Mouse (Mus musculus): ENCODE data around the gene Ppp2r1b. TPM values are rescaled to one million over a fixed set of nuclear protein-coding genes. Genes with fewer than 3 reads are reported as not detected.

Ppp2r1b gene
- polyA plus RNA-seq, 1 experiment from 2014 or later = 36.6 TPM

DNA sequence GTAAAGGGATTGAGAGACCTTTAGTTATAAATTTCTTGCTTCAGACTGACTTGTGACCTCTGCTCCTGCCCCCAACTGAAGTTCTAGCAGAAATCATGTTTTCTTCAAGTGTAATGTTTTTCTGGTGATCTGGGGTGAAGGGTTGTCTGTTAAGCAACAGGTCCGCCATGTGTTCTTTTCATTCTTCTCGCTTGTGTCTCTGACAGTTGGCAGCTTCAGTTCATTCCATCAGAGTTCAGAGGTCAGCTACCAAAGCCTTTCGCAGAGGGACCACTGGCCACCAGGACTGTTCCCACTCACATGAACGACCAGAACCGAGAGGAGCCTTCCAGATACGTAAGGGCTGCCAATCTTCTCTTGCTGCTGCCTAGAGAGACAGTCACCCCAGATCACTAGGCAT lies 36.6 kb upstream of the Ppp2r1b start:
- Histone ChIP-seq H3K9me3 (replicated peaks; ENCODE audit: low read length) (no peaks in the 10 kb centered on the region), H3K9ac (ENCODE audit: low read depth, low read length) (no peak overlapping the region), H3K36me3 (ENCODE audit: insufficient read depth, low read length) (peaks cover 34% of the 10 kb centered on the region), H3K4me2 (ENCODE audit: low read length) (no peak overlapping the region), H3K27ac (no peak overlapping the region), H3K27me3 (ENCODE audit: insufficient read depth, low read length) (no peaks in the 10 kb centered on the region), H3K4me1 (replicated peaks; ENCODE audit: insufficient read depth, low read length) (no peaks in the 10 kb centered on the region), H3K4me3 (replicated peaks; ENCODE audit: low read depth, low read length) (no peak overlapping the region)
- DNase-seq (ENCODE audit: low spot score) (no peak), ATAC-seq (replicated peaks; ENCODE audit: low FRiP score, low read depth) (no peak)
- TF ChIP-seq CTCF (IDR thresholded peaks at IDR 0.05; ENCODE audit: low read depth) = no peak
- 70% methylated on average over 6 of the region's 6 CpGs for WGBS

DNA sequence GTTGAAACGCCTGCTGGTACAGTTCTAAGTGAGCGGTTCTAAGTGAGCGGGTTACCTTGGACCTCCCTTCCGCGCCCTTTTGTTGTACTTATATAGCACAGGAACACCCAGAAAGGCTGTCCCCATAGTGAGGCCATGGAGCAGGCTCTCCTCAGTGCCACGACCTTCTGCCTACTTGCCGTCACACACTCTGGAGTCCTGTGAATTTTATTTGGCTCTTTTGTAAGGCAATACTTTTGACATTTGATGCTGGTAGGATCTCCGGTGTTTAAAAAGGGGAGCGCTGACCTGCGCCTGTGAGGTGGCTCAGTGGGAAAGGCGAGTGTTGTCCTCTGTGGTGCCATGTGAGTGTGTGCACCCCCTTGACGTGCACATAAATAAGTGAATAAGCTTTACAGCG lies 36.0 kb upstream of the Ppp2r1b start:
- no peak overlapping the region for H3K27ac ChIP-seq
- no peak overlapping the region for H3K4me3 ChIP-seq (replicated peaks; ENCODE audit: low read depth, low read length)
- no peaks in the 10 kb centered on the region for H3K27me3 ChIP-seq (ENCODE audit: insufficient read depth, low read length)
- peak; percentile 14 for DNase-seq (ENCODE audit: low spot score)
- H3K9me3 ChIP-seq (replicated peaks; ENCODE audit: low read length) = no peaks in the 10 kb centered on the region
- ATAC-seq (replicated peaks; ENCODE audit: low FRiP score, low read depth) = no peak
- no peak overlapping the region for H3K4me2 ChIP-seq (ENCODE audit: low read length)
- 65% methylated on average over 13 of the region's 13 CpGs for WGBS
- H3K9ac ChIP-seq (ENCODE audit: low read depth, low read length) = no peak overlapping the region
- no peak for TF ChIP-seq CTCF (IDR thresholded peaks at IDR 0.05; ENCODE audit: low read depth)
- H3K36me3 ChIP-seq (ENCODE audit: insufficient read depth, low read length) = peaks cover 36% of the 10 kb centered on the region
- no peaks in the 10 kb centered on the region for H3K4me1 ChIP-seq (replicated peaks; ENCODE audit: insufficient read depth, low read length)

- Histone ChIP-seq H3K36me3 (ENCODE audit: insufficient read depth, low read length) (peaks cover 31% of the 10 kb centered on the region), H3K27ac (no peak overlapping the region), H3K4me3 (replicated peaks; ENCODE audit: low read depth, low read length) (no peak overlapping the region), H3K9me3 (replicated peaks; ENCODE audit: low read length) (no peaks in the 10 kb centered on the region), H3K4me1 (replicated peaks; ENCODE audit: insufficient read depth, low read length) (no peaks in the 10 kb centered on the region), H3K27me3 (ENCODE audit: insufficient read depth, low read length) (no peaks in the 10 kb centered on the region), H3K9ac (ENCODE audit: low read depth, low read length) (no peak overlapping the region), H3K4me2 (ENCODE audit: low read length) (no peak overlapping the region)
- ATAC-seq (replicated peaks; ENCODE audit: low FRiP score, low read depth) (no peak), DNase-seq (ENCODE audit: low spot score) (no peak)
- WGBS = 94% methylated on average over 7 of the region's 7 CpGs
- no peak for TF ChIP-seq CTCF (IDR thresholded peaks at IDR 0.05; ENCODE audit: low read depth)
Measured at GRCm38 (mm10) chr9:50811187-50811586, 33.9 kb upstream of the Ppp2r1b start.

- WGBS = 88% methylated on average over 2 of the region's 2 CpGs
- ATAC-seq (replicated peaks; ENCODE audit: low FRiP score, low read depth) = no peak
- no peaks in the 10 kb centered on the region for H3K4me1 ChIP-seq (replicated peaks; ENCODE audit: insufficient read depth, low read length)
Measured at GRCm38 (mm10) chr9:50811746-50812145, 33.4 kb upstream of the Ppp2r1b start.

GRCm38 (mm10) chr9:50813796-50814195 lies 31.3 kb upstream of the Ppp2r1b start:
- Histone ChIP-seq H3K27me3 (ENCODE audit: insufficient read depth, low read length) (no peaks in the 10 kb centered on the region), H3K4me2 (ENCODE audit: low read length) (no peak overlapping the region), H3K9ac (ENCODE audit: low read depth, low read length) (no peak overlapping the region), H3K4me3 (replicated peaks; ENCODE audit: low read depth, low read length) (no peak overlapping the region), H3K9me3 (replicated peaks; ENCODE audit: low read length) (no peaks in the 10 kb centered on the region), H3K4me1 (replicated peaks; ENCODE audit: insufficient read depth, low read length) (no peaks in the 10 kb centered on the region), H3K27ac (no peak overlapping the region), H3K36me3 (ENCODE audit: insufficient read depth, low read length) (peaks cover 24% of the 10 kb centered on the region)
- ATAC-seq (replicated peaks; ENCODE audit: low FRiP score, low read depth) = no peak
- WGBS = 94% methylated on average over 5 of the region's 5 CpGs
- no peak for DNase-seq (ENCODE audit: low spot score)
- TF ChIP-seq CTCF (IDR thresholded peaks at IDR 0.05; ENCODE audit: low read depth) = no peak

More at GRCm38 (mm10) chr9:50811746-50812145, 33.4 kb upstream of the Ppp2r1b start:
- H3K27me3 ChIP-seq (ENCODE audit: insufficient read depth, low read length) = no peaks in the 10 kb centered on the region
- TF ChIP-seq CTCF (IDR thresholded peaks at IDR 0.05; ENCODE audit: low read depth) = no peak
- H3K27ac ChIP-seq = no peak overlapping the region
- no peak overlapping the region for H3K9ac ChIP-seq (ENCODE audit: low read depth, low read length)
- H3K4me3 ChIP-seq (replicated peaks; ENCODE audit: low read depth, low read length) = no peak overlapping the region
- H3K4me2 ChIP-seq (ENCODE audit: low read length) = no peak overlapping the region
- peaks cover 33% of the 10 kb centered on the region for H3K36me3 ChIP-seq (ENCODE audit: insufficient read depth, low read length)
- H3K9me3 ChIP-seq (replicated peaks; ENCODE audit: low read length) = no peaks in the 10 kb centered on the region
- DNase-seq (ENCODE audit: low spot score) = no peak

GRCm38 (mm10) chr9:50815666-50816065 lies 29.4 kb upstream of the Ppp2r1b start:
- Histone ChIP-seq H3K27me3 (ENCODE audit: insufficient read depth, low read length) (no peaks in the 10 kb centered on the region), H3K4me1 (replicated peaks; ENCODE audit: insufficient read depth, low read length) (no peaks in the 10 kb centered on the region), H3K4me2 (ENCODE audit: low read length) (no peak overlapping the region), H3K9me3 (replicated peaks; ENCODE audit: low read length) (no peaks in the 10 kb centered on the region), H3K27ac (no peak overlapping the region), H3K4me3 (replicated peaks; ENCODE audit: low read depth, low read length) (no peak overlapping the region), H3K36me3 (ENCODE audit: insufficient read depth, low read length) (peaks cover 20% of the 10 kb centered on the region), H3K9ac (ENCODE audit: low read depth, low read length) (no peak overlapping the region)
- 96% methylated on average over 4 of the region's 4 CpGs for WGBS
- DNase-seq (ENCODE audit: low spot score) (no peak), ATAC-seq (replicated peaks; ENCODE audit: low FRiP score, low read depth) (no peak)
- no peak for TF ChIP-seq CTCF (IDR thresholded peaks at IDR 0.05; ENCODE audit: low read depth)

DNA sequence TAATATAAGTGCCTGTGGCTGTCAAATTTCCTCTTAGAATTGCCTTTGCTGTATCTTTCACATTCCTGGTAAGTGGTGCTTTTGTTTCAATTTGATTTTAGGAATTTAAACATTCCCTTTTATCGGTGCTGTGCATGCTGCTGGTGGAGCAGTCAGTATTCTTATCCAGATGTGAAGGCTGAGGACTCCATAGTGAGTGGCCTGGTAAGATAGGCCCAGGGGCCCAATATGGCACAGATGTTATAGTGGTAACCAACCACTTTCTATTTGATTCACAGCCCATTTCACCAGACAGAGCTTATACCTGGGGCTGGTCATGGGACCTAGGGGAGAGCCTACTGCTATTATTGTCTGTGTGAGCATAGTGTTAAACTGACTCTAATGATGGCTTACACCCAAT lies 28.6 kb upstream of the Ppp2r1b start:
- ATAC-seq (replicated peaks; ENCODE audit: low FRiP score, low read depth) (no peak), DNase-seq (ENCODE audit: low spot score) (no peak)
- H3K4me2 ChIP-seq (ENCODE audit: low read length) = no peak overlapping the region
- H3K27ac ChIP-seq = no peak overlapping the region
- H3K27me3 ChIP-seq (ENCODE audit: insufficient read depth, low read length) = no peaks in the 10 kb centered on the region
- no peak for TF ChIP-seq CTCF (IDR thresholded peaks at IDR 0.05; ENCODE audit: low read depth)
- H3K4me1 ChIP-seq (replicated peaks; ENCODE audit: insufficient read depth, low read length) = no peaks in the 10 kb centered on the region
- H3K36me3 ChIP-seq (ENCODE audit: insufficient read depth, low read length) = peaks cover 22% of the 10 kb centered on the region
- H3K4me3 ChIP-seq (replicated peaks; ENCODE audit: low read depth, low read length) = no peak overlapping the region
- no peak overlapping the region for H3K9ac ChIP-seq (ENCODE audit: low read depth, low read length)
- H3K9me3 ChIP-seq (replicated peaks; ENCODE audit: low read length) = no peaks in the 10 kb centered on the region
- WGBS = 95% methylated on average over 1 of the region's 1 CpGs
